Mouse (Mus musculus) MEL (cell line): ENCODE results near the gene Slc37a3. TPM values are rescaled to one million over a fixed set of nuclear protein-coding genes. Genes with fewer than 3 reads are reported as not detected.
A peak's percentile ranks its signal among the peaks of the same experiment; 100 is the strongest.

ENCODE experiments used
- DNase-seq: peaks from one replicate; pipeline ENCODE4 v3.0.0; 2011; ENCODE audit warnings: low read depth, low spot score
- H3K27ac ChIP-seq: 2 replicates; pipeline ENCODE4 v1.5.1; 2012; ENCODE audit warnings: low read depth, mild to moderate bottlenecking, control low read depth, low read length, moderate library complexity; ENCODE audit not compliant: control insufficient read depth
- H3K27me3 ChIP-seq, 2 experiments: fragments of 150-350 bp in 1 of 2; sonication (generic) in 1 of 2; 2 replicates each; pipeline ENCODE4 v1.6.1; 2012; ENCODE audit warnings: low read length in 2 of 2, mild to moderate bottlenecking in 2 of 2, improper control_type of control experiment in 1 of 2, moderate library complexity in 1 of 2; ENCODE audit not compliant: insufficient read depth in 2 of 2, control insufficient read depth in 1 of 2
- H3K36me3 ChIP-seq, 2 experiments: 2 replicates each; pipeline ENCODE4 v1.6.1; 2012 to 2014; ENCODE audit warnings: low read length in 2 of 2, improper control_type of control experiment in 1 of 2, inconsistent platforms in 1 of 2, mild to moderate bottlenecking in 1 of 2; ENCODE audit not compliant: insufficient read depth in 2 of 2, control insufficient read depth in 1 of 2
- H3K4me1 ChIP-seq, 2 experiments: fragments of 150-350 bp in 1 of 2; sonication (generic) in 1 of 2; 2 replicates each; pipeline ENCODE4 v1.6.1; 2012; ENCODE audit warnings: low read length in 2 of 2, improper control_type of control experiment in 1 of 2, mild to moderate bottlenecking in 1 of 2; ENCODE audit not compliant: insufficient read depth in 2 of 2, control insufficient read depth in 1 of 2
- H3K4me3 ChIP-seq, 2 experiments: fragments of 150-350 bp in 1 of 2; sonication (generic) in 1 of 2; 2 replicates each; pipeline ENCODE4 v1.5.1; 2012; ENCODE audit warnings: low read depth in 2 of 2, low read length in 2 of 2, mild to moderate bottlenecking in 2 of 2, moderate library complexity in 2 of 2, control low read depth in 1 of 2, improper control_type of control experiment in 1 of 2; ENCODE audit not compliant: control insufficient read depth in 1 of 2, insufficient read depth in 1 of 2
- H3K79me2 ChIP-seq: 2 replicates; pipeline ENCODE4 v1.6.1; 2012; ENCODE audit warnings: mild to moderate bottlenecking, low read length, moderate library complexity; ENCODE audit not compliant: control insufficient read depth, poor library complexity, insufficient read depth
- H3K9ac ChIP-seq: 2 replicates; pipeline ENCODE4 v1.6.1; 2012; ENCODE audit warnings: low read depth, mild to moderate bottlenecking, control low read depth, low read length, moderate library complexity; ENCODE audit not compliant: control insufficient read depth, poor library complexity, severe bottlenecking
- H3K9me3 ChIP-seq: fragments of 150-350 bp; sonication (generic); replicated peaks from 2 replicates; pipeline ENCODE4 v1.6.1; 2012; ENCODE audit warnings: mild to moderate bottlenecking, low read length, improper control_type of control experiment, moderate library complexity; ENCODE audit not compliant: insufficient read depth
- BHLHE40 ChIP-seq: IDR thresholded peaks from 2 replicates; pipeline ENCODE4 v1.6.1; 2012; ENCODE audit warnings: low read depth, mild to moderate bottlenecking, inconsistent platforms, low read length, improper control_type of control experiment, borderline replicate concordance
- CHD1 ChIP-seq: IDR thresholded peaks from 2 replicates; pipeline ENCODE4 v1.6.1; 2012; ENCODE audit warnings: low read depth, mild to moderate bottlenecking, inconsistent platforms, low read length, improper control_type of control experiment
- CHD2 ChIP-seq: IDR thresholded peaks from 2 replicates; pipeline ENCODE4 v1.6.1; 2011; ENCODE audit warnings: low read length, improper control_type of control experiment
- CTCF ChIP-seq, 3 experiments: IDR thresholded peaks in 2 of 3; conservative IDR thresholded peaks in 1 of 3; 2 replicates each; pipeline ENCODE4 v1.5.1; 2011 to 2012; ENCODE audit warnings: low read length in 3 of 3, low read depth in 2 of 3, mild to moderate bottlenecking in 2 of 3, improper control_type of control experiment in 1 of 3, inconsistent platforms in 1 of 3, mixed read lengths in 1 of 3, moderate library complexity in 1 of 3; ENCODE audit not compliant: control insufficient read depth in 1 of 3, insufficient read depth in 1 of 3, poor library complexity in 1 of 3, severe bottlenecking in 1 of 3
- EP300 ChIP-seq, 2 experiments: IDR thresholded peaks; 2 replicates each; pipeline ENCODE4 v1.6.1; 2011; ENCODE audit warnings: improper control_type of control experiment in 2 of 2, low read length in 2 of 2, low read depth in 1 of 2, mild to moderate bottlenecking in 1 of 2
- ETS1 ChIP-seq: IDR thresholded peaks from 2 replicates; pipeline ENCODE4 v1.6.1; 2012; ENCODE audit warnings: low read depth, mild to moderate bottlenecking, inconsistent platforms, low read length, improper control_type of control experiment, moderate library complexity
- GABPA ChIP-seq: IDR thresholded peaks from 2 replicates; pipeline ENCODE4 v1.6.1; 2012; ENCODE audit warnings: low read depth, mild to moderate bottlenecking, inconsistent platforms, low read length, improper control_type of control experiment, moderate library complexity
- GATA1 ChIP-seq: IDR thresholded peaks from 2 replicates; pipeline ENCODE4 v1.6.1; 2011; ENCODE audit warnings: low read depth, low read length, improper control_type of control experiment
- HCFC1 ChIP-seq: IDR thresholded peaks from 2 replicates; pipeline ENCODE4 v1.6.1; 2012; ENCODE audit warnings: low read depth, mild to moderate bottlenecking, inconsistent platforms, low read length, improper control_type of control experiment, moderate library complexity
- KAT2A ChIP-seq: conservative IDR thresholded peaks from 2 replicates; pipeline ENCODE4 v1.6.1; 2012; ENCODE audit warnings: low read depth, low read length, improper control_type of control experiment, inconsistent platforms
- MAFK ChIP-seq: IDR thresholded peaks from 2 replicates; pipeline ENCODE4 v1.6.1; 2011; ENCODE audit warnings: low read depth, mild to moderate bottlenecking, low read length, improper control_type of control experiment, borderline replicate concordance
- MAX ChIP-seq: IDR thresholded peaks from 2 replicates; pipeline ENCODE4 v1.6.1; 2011; ENCODE audit warnings: low read length, improper control_type of control experiment
- MAZ ChIP-seq: IDR thresholded peaks from 2 replicates; pipeline ENCODE4 v1.6.1; 2012; ENCODE audit warnings: low read depth, mild to moderate bottlenecking, inconsistent platforms, low read length, improper control_type of control experiment
- MXI1 ChIP-seq: IDR thresholded peaks from 2 replicates; pipeline ENCODE4 v1.6.1; 2011; ENCODE audit warnings: mild to moderate bottlenecking, low read depth, low read length, improper control_type of control experiment
- MYB ChIP-seq: IDR thresholded peaks from 2 replicates; pipeline ENCODE4 v1.6.1; 2011; ENCODE audit warnings: mild to moderate bottlenecking, low read depth, low read length, improper control_type of control experiment
- MYC ChIP-seq: IDR thresholded peaks from 2 replicates; pipeline ENCODE4 v1.6.1; 2011; ENCODE audit warnings: low read depth, mild to moderate bottlenecking, low read length, improper control_type of control experiment, moderate library complexity
- NELFE ChIP-seq: IDR thresholded peaks from 2 replicates; pipeline ENCODE4 v1.6.1; 2011; ENCODE audit warnings: low read depth, low read length, improper control_type of control experiment
- NRF1 ChIP-seq: IDR thresholded peaks from 2 replicates; pipeline ENCODE4 v1.6.1; 2014; ENCODE audit warnings: low read depth, mild to moderate bottlenecking, inconsistent platforms, low read length, improper control_type of control experiment, moderate library complexity; ENCODE audit not compliant: poor library complexity, insufficient read depth, severe bottlenecking
- POLR2A ChIP-seq, 2 experiments: IDR thresholded peaks; 2 replicates each; pipeline ENCODE4 v1.6.1; 2011 to 2012; ENCODE audit warnings: low read length in 2 of 2, mild to moderate bottlenecking in 2 of 2, control low read depth in 1 of 2, improper control_type of control experiment in 1 of 2, low read depth in 1 of 2, moderate library complexity in 1 of 2; ENCODE audit not compliant: control insufficient read depth in 1 of 2, insufficient read depth in 1 of 2, poor library complexity in 1 of 2
- POLR2AphosphoS2 ChIP-seq: IDR thresholded peaks from 2 replicates; pipeline ENCODE4 v1.6.1; 2011; ENCODE audit warnings: low read length, improper control_type of control experiment
- POLR2AphosphoS5 ChIP-seq: IDR thresholded peaks from 2 replicates; pipeline ENCODE4 v1.6.1; 2012; ENCODE audit warnings: low read depth, borderline replicate concordance, mild to moderate bottlenecking, inconsistent platforms, low read length, moderate library complexity, mixed read lengths
- RAD21 ChIP-seq: IDR thresholded peaks from 2 replicates; pipeline ENCODE4 v1.6.1; 2011; ENCODE audit warnings: mild to moderate bottlenecking, low read depth, low read length, improper control_type of control experiment
- RCOR1 ChIP-seq: IDR thresholded peaks from 2 replicates; pipeline ENCODE4 v1.6.1; 2012; ENCODE audit warnings: low read depth, mild to moderate bottlenecking, inconsistent platforms, low read length, improper control_type of control experiment
- SIN3A ChIP-seq: IDR thresholded peaks from 2 replicates; pipeline ENCODE4 v1.6.1; 2012; ENCODE audit warnings: low read length, improper control_type of control experiment, inconsistent platforms
- SMC3 ChIP-seq: IDR thresholded peaks from 2 replicates; pipeline ENCODE4 v1.6.1; 2011; ENCODE audit warnings: low read depth, low read length, improper control_type of control experiment
- TAL1 ChIP-seq: IDR thresholded peaks from 2 replicates; pipeline ENCODE4 v1.6.1; 2012; ENCODE audit warnings: mild to moderate bottlenecking, inconsistent platforms, low read length, moderate library complexity, mixed read lengths
- TBP ChIP-seq: IDR thresholded peaks from 2 replicates; pipeline ENCODE4 v1.8.0; 2011; ENCODE audit warnings: low read depth, low read length, improper control_type of control experiment
- TCF12 ChIP-seq: IDR thresholded peaks from 2 replicates; pipeline ENCODE4 v1.6.1; 2014; ENCODE audit warnings: low read depth, mild to moderate bottlenecking, inconsistent platforms, low read length, improper control_type of control experiment, moderate library complexity
- UBTF ChIP-seq: IDR thresholded peaks from 2 replicates; pipeline ENCODE4 v1.6.1; 2012; ENCODE audit warnings: low read depth, mild to moderate bottlenecking, inconsistent platforms, low read length, improper control_type of control experiment, moderate library complexity, borderline replicate concordance; ENCODE audit not compliant: insufficient read depth
- ZC3H11A ChIP-seq: IDR thresholded peaks from 2 replicates; pipeline ENCODE4 v1.6.1; 2012; ENCODE audit warnings: low read depth, mild to moderate bottlenecking, inconsistent platforms, low read length, improper control_type of control experiment
- ZKSCAN1 ChIP-seq: IDR thresholded peaks from 2 replicates; pipeline ENCODE4 v1.6.1; 2012; ENCODE audit warnings: low read depth, mild to moderate bottlenecking, inconsistent platforms, low read length, improper control_type of control experiment, moderate library complexity
- ZNF384 ChIP-seq: IDR thresholded peaks from 2 replicates; pipeline ENCODE4 v1.6.1; 2012; ENCODE audit warnings: low read depth, mild to moderate bottlenecking, inconsistent platforms, low read length, improper control_type of control experiment
- polyA plus RNA-seq, 2 experiments: library from polyadenylated mRNA; stranded (reverse) in 1 of 2; unstranded in 1 of 2; fragments of >175 nt in 1 of 2; fragments of >200 nt in 1 of 2; gene quantifications; 2 replicates each; pipeline versions ENCODE4 v1.2.1 to v1.2.4; 2012; ENCODE audit warnings: low replicate concordance in 2 of 2, low read depth in 1 of 2; ENCODE audit not compliant: insufficient read length in 2 of 2, insufficient read depth in 1 of 2, missing spikeins in 1 of 2
- total RNA-seq: library from RNA; depleted of rRNA; stranded (reverse); fragments of 300-350 nt; gene quantifications from 2 replicates; pipeline ENCODE4 v1.2.3, GENCODE M21; 2012

The Slc37a3 gene
- total and polyA plus RNA-seq, 3 experiments = 4.9 to 12.0 TPM; not detected in 1

DNA sequence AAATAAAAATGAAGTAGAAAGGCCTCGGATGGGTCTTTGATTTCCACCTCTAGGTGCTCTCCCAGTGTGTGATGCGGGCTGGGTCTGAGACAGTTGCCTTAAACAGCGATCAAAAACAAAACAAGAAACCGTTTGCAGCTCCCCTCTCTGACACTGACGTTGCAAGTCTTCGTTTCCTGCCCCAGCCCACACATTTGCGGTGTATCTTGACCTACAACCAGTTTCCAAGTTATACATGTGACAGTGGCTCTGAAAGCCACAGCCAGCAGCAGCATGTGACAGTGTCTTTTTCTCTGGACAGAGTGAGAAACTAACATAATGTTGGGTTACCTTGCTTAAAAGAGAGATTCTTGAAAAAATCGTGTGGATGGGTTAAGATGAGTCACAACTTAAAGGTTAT, 2.3 kb upstream of the Slc37a3 start:
- Histone ChIP-seq H3K4me1 (peaks cover 5 to 20% of the 10 kb centered on the region in 2 experiments), H3K4me3 (peak overlapping the region in 1 of 2 experiments; percentile 19; a peak in 2 of 4 replicates), H3K9ac (peak overlapping the region; percentile 5; the same call in 1 of the 2 replicates), H3K27me3 (no peaks in the 10 kb centered on the region), H3K9me3 (no peaks in the 10 kb centered on the region), H3K27ac (peak overlapping the region; percentile 39), H3K36me3 (peaks cover 0 to 14% of the 10 kb centered on the region in 2 experiments; a peak in 2 of 4 replicates), H3K79me2 (no peaks in the 10 kb centered on the region; the same call in 1 of the 2 replicates)
- TF ChIP-seq MAFK (no peak), EP300 (IDR thresholded peaks at IDR 0.05; ENCODE audit: low read depth in 1 of 2, low read length in 2 of 2) (peak in 1 of 2 experiments; percentile 26; a peak in 1 of 4 replicates)
- DNase-seq = peak; percentile 45

DNA sequence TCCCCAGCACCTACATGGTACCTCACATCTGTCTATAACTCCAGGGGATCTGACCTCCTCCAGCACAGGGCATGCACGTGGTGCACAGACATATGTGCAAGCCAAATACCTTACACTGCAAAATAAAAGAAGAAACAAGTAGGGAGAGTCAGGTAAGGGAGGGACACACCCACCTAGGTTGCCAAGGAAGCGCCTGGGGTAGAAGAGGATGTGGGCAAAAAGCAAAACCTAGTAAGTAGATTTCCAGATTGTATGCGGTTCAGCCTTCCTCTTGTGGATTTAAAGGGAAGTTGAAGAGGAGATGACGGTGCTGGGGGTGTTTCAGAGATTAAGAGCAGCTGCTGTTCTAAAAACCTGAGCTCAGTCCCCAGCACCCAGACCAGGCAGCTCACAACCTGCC, 1.7 kb upstream of the Slc37a3 start:
- H3K79me2 ChIP-seq = no peaks in the 10 kb centered on the region; the same call in 1 of the 2 replicates
- H3K36me3 ChIP-seq = peaks cover 0 to 14% of the 10 kb centered on the region in 2 experiments; a peak in 2 of 4 replicates
- peak overlapping the region; percentile 39; the same call in 1 of the 2 replicates for H3K27ac ChIP-seq
- H3K4me3 ChIP-seq = peak overlapping the region in 1 of 2 experiments; percentile 49; a peak in 2 of 4 replicates
- H3K9ac ChIP-seq = no peak overlapping the region
- peaks cover 5 to 20% of the 10 kb centered on the region in 2 experiments for H3K4me1 ChIP-seq
- H3K9me3 ChIP-seq = no peaks in the 10 kb centered on the region
- TF ChIP-seq SMC3 (no peak), MXI1 (peak; percentile 71; the same call in 1 of the 2 replicates), ZC3H11A (no peak), GATA1 (peak; percentile 57), TCF12 (peak; percentile 48), MAZ (no peak), SIN3A (peak; percentile 84), BHLHE40 (peak; percentile 47; the same call in 1 of the 2 replicates), TBP (0 out of 2 replicates have a peak, but pooled peaks have one; percentile 25), ETS1 (peak; percentile 79), KAT2A (no peak), MAX (peak; percentile 61; the same call in 1 of the 2 replicates), POLR2AphosphoS5 (no peak), POLR2A (IDR thresholded peaks at IDR 0.05; ENCODE audit: control insufficient read depth in 1 of 2, insufficient read depth in 1 of 2, low read depth in 1 of 2, low read length in 2 of 2, poor library complexity in 1 of 2) (no peak), MAFK (peak; percentile 64; the same call in 1 of the 2 replicates), RCOR1 (peak; percentile 100), CTCF (IDR thresholded peaks at IDR 0.05 in 2 of 3, conservative IDR thresholded peaks at IDR 0.05 in 1 of 3; ENCODE audit: control insufficient read depth in 1 of 3, insufficient read depth in 1 of 3, low read depth in 2 of 3, low read length in 3 of 3, poor library complexity in 1 of 3, severe bottlenecking in 1 of 3) (no peak), NELFE (no peak), UBTF (no peak), GABPA (no peak), NRF1 (no peak), CHD1 (no peak), TAL1 (peak; percentile 48), EP300 (IDR thresholded peaks at IDR 0.05; ENCODE audit: low read depth in 1 of 2, low read length in 2 of 2) (peak; percentile 68 to 71), RAD21 (no peak), HCFC1 (peak; percentile 50; the same call in 1 of the 2 replicates), CHD2 (no peak), MYB (no peak), ZNF384 (no peak), ZKSCAN1 (no peak), MYC (peak; percentile 51; the same call in 1 of the 2 replicates), POLR2AphosphoS2 (no peak)
- H3K27me3 ChIP-seq = no peaks in the 10 kb centered on the region
- peak; percentile 92 for DNase-seq
